Mouse (Mus musculus): ENCODE measurements around the gene Dclk1. TPM values are rescaled to one million over a fixed set of nuclear protein-coding genes. Genes with fewer than 3 reads are reported as not detected.

The Dclk1 gene
- total RNA-seq, 2 experiments from 2014 or later = 871 to 963 TPM

DNA sequence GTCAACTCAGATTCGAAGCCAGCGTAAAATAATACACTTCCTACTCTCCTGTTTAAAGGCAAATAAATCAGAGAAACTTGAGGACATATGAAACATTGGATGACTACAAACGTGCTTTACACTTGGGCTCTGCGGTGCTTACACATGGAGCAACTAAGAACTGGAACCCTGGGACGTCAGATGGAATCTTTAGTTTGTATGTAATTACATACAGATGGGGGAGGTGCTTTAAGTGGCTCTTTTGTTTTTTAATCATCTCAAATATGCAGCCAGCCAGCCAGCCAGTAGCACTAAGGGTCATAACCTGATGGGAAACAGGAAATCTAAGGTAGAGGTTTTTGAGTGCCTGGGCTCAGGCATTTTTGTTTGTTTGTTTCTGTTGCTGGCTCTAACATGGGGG is 295.6 kb downstream of the Dclk1 start:
- Histone ChIP-seq H3K27ac (no peak overlapping the region), H3K4me3 (no peak overlapping the region)
- intact Hi-C loops (cut with DNase I) = no loop called here
- DNase-seq (ENCODE audit: extremely low spot score in 1 of 2, low spot score in 2 of 2) = no peak
- TF ChIP-seq CTCF (IDR thresholded peaks at IDR 0.05) = no peak

DNA sequence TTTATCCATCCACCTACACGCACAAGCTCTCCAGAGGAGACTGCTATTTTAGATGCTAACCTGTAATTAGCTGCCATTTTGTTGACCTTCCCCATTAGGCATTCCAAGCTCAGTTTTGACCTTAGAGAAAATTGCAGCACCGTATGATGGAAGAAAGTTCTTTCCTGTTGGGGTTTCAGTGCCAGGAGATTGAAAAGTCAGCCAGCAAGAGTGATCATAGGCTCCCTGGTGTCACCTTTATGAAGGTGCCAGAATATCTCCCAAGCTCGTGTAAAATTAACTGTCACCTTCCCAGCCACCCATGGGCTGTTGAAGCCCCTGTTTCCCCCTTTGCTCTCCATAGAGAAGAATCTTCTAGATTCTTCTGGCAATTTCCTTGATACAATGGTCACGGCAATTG is 297.2 kb downstream of the Dclk1 start:
- DNase-seq (ENCODE audit: extremely low spot score in 1 of 2, low spot score in 2 of 2) = no peak
- H3K27ac ChIP-seq = no peak overlapping the region; the same call in 1 of the 2 replicates
- TF ChIP-seq CTCF (IDR thresholded peaks at IDR 0.05) = no peak
- intact Hi-C loops (cut with DNase I) = no loop called here
- H3K4me3 ChIP-seq = no peak overlapping the region

DNA sequence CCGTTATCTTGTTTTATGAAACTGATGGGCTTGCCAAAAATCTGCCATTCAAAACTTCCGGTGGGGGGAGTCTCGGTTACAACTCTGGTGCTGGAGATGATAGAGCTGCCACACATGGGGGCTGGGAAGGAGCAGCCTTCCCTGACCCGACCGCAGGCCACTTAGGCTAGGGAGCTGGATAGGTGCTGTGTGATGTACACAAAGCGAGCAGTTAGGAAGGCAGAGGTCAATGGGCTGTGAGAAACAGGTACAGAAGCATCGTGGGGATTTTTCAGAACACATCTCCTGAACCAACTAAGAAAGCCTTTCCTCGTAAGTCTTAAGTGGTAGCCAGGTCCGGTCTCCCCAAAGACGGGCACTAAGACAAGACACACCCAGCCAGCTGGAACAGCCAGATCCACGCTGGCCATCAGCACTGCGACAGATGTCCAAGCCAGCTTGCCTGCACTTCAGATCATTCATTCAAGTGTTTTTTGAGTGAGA is 297.7 kb downstream of the Dclk1 start:
- peak overlapping the region; percentile 16; the same call in 1 of the 2 replicates for H3K27ac ChIP-seq
- intact Hi-C loops (cut with DNase I) = loop anchor here (10.0 kb wide), 1 partner anchor 1665 kb away; no protein-coding TSS in a partner anchor
- no peak for DNase-seq (ENCODE audit: extremely low spot score in 1 of 2, low spot score in 2 of 2)
- no peak for TF ChIP-seq CTCF (IDR thresholded peaks at IDR 0.05)
- H3K4me3 ChIP-seq = no peak overlapping the region

DNA sequence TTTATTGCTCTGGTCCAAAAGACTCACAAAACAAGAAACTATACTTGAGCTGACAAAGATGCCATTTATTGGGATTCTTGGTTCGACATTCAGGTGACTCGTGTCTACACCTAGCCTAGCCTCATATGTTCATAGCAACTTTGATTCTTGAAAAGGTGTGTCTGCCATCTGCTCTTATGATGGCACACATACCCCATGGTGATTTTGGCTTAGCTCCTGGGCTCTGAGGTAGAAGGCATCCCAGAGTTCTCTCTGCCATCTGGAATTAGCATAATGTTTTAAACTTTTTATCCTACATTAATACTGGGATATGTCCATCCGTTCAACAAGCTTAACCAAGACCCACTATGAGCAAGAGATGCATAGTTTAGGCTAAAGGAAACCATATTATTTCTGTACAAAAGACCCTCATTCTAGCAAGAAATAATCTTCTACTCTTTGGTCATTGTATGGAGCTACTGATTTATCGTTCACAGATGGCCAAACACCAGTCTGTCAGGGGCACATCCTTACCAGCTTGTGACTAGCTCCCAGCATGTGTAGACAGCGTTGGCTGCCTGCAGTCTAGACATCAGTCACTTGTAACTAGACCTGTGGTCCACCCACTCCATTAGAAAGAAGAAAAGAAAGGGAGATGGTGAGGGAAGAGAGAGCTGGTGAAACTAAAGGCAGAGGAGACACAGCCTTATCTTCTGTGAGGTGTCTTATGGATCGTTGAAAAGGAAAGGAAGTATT is 298.4 kb downstream of the Dclk1 start:
- intact Hi-C loops (cut with DNase I) = loop anchor here (10.0 kb wide), 1 partner anchor 1664 kb away; no protein-coding TSS in a partner anchor
- Histone ChIP-seq H3K27ac (no peak overlapping the region), H3K4me3 (no peak overlapping the region)
- TF ChIP-seq CTCF (IDR thresholded peaks at IDR 0.05) = no peak
- no peak for DNase-seq (ENCODE audit: extremely low spot score in 1 of 2, low spot score in 2 of 2)

DNA sequence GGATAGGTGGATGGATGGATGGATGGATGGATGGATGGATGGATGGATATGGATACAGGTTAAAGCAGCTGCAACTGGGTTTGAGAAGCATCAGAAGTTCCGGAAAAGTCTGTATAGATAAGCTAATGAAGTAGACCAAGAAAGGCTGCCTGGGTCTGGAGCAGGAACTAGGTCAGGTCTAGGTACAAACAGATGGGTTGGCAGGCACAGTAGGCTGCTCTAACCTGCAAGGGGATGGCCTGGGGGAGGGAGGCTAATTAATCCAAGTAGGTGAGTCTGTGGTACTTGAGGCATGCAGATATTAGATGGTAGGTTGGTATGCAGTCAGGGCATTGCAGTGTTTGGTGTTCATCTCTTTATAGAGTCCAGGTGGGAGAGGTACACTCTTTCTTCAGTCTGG is 299.6 kb downstream of the Dclk1 start:
- intact Hi-C loops (cut with DNase I) = loop anchor here (2.0 to 10.0 kb wide), 2 partner anchors 29 to 1663 kb away; no protein-coding TSS in a partner anchor
- no peak for TF ChIP-seq CTCF (IDR thresholded peaks at IDR 0.05)
- Histone ChIP-seq H3K4me3 (no peak overlapping the region), H3K27ac (peak overlapping the region; percentile 85)
- no peak for DNase-seq (ENCODE audit: extremely low spot score in 1 of 2, low spot score in 2 of 2)

DNA sequence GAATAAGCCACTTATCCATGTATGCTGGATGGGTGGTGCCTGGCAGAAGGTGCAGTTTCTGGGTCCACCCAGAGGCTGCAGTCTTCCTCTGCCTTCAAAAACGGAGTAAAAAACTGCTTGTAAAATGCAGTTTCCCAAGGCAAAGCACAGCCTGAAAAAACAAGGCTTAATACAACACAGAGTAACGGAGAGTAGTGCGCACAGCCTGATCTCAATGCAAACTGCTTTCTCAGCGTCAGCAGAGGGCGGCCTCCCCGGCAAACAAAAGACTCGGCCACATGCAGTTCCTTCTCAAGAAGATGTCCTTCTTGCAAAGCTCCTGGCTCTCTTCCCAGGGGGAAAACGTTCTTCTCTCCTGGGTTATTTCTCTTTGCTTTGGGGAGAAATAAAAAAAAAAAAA is 300.1 kb downstream of the Dclk1 start:
- H3K27ac ChIP-seq = peak overlapping the region; percentile 85
- intact Hi-C loops (cut with DNase I) = loop anchor here (2.0 to 10.0 kb wide), 2 partner anchors 28 to 1662 kb away; no protein-coding TSS in a partner anchor
- peak; percentile 61 to 70 for DNase-seq (ENCODE audit: extremely low spot score in 1 of 2, low spot score in 2 of 2)
- TF ChIP-seq CTCF (IDR thresholded peaks at IDR 0.05) = peak; percentile 50
- H3K4me3 ChIP-seq = peak overlapping the region; percentile 36

DNA sequence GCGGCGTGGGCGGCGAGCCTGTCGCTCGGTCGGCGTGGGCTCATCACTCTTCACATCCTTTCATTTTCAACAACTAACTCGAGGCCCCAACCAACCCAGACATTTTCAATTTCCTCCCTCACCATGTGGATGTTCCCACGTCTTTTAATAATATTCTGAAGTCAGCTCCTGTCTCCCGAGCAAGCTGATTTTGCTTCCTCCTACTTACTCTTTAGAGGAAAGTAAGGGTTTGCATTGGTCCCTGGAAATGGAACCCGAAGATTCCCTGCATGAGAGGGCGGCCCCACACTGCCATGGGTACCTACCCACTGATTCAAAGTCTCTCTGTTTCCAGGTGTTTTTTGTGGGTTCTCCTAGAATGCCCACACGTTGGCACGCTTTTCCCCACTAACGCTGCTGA is 300.8 kb downstream of the Dclk1 start:
- peak overlapping the region; percentile 36 for H3K4me3 ChIP-seq

DNA sequence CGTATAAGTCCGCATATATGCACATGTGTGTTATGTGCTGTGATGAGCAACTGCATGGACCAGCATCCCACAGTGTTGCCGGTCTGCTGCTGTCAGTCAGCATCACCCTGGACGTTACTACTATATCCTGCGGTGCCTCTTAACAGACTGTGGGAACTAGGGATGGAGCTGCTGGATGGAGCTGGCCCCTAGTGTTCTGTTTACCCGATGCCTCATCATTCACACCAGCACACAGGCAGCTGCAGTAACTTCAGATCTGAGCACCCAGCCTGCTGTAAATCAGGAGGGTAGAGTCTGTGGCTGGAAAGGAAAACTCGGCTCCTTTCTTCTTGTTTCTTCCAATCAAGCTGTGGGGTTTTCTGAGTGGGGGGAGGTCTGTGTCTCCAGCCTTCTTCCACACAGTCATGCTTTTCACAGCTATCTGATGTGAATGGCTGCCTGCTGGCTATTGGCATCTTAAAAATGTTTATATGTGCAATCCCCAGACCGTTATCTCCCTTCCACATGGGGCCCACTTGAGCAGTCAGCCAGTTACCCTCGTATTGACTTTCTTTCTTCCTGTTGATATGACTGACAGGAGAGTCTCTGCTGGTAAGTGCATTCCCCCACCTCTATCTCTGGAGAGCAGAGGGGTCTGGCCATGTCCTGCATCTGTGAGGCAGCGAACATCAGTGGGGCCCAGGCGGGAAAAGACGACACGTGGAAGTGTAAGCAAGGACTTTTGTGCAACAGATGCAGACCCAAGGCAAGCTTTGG is 301.9 kb downstream of the Dclk1 start:
- intact Hi-C loops (cut with DNase I) = loop anchor here (2.0 to 10.0 kb wide), 2 partner anchors 27 to 1661 kb away; no protein-coding TSS in a partner anchor

More for the DNA sequence above, 300.8 kb downstream of the Dclk1 start:
- H3K27ac ChIP-seq = peak overlapping the region; percentile 85
- intact Hi-C loops (cut with DNase I) = loop anchor here (2.0 to 10.0 kb wide), 2 partner anchors 28 to 1662 kb away; no protein-coding TSS in a partner anchor
- no peak for TF ChIP-seq CTCF (IDR thresholded peaks at IDR 0.05)
- peak; percentile 52 to 67 for DNase-seq (ENCODE audit: extremely low spot score in 1 of 2, low spot score in 2 of 2)

DNA sequence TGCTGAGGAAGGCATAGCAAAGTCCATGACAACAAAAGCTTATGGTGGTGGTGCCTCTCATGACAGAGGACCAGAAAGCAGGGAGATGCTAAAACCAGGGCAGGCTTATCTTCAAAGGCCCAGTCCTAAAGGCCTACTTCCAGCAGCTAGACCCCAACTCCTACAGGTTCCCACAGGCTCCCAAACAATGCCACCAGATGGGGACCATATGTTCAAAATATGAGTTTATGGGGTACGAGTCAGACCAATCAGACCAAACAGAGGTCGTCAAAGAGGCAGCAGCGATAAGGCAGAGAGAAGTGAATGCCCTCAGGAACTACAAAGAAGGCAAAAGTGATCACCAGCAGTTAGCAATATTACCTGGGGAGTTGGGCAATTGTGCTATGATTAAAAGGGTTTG is 303.1 kb downstream of the Dclk1 start:
- intact Hi-C loops (cut with DNase I) = loop anchor here (10.0 kb wide), 1 partner anchor 1660 kb away; no protein-coding TSS in a partner anchor
- DNase-seq (ENCODE audit: extremely low spot score in 1 of 2, low spot score in 2 of 2) = no peak
- Histone ChIP-seq H3K4me3 (no peak overlapping the region), H3K27ac (no peak overlapping the region)
- TF ChIP-seq CTCF (IDR thresholded peaks at IDR 0.05) = no peak

More for the DNA sequence above, 301.9 kb downstream of the Dclk1 start:
- no peak for DNase-seq (ENCODE audit: extremely low spot score in 1 of 2, low spot score in 2 of 2)
- no peak for TF ChIP-seq CTCF (IDR thresholded peaks at IDR 0.05)
- peak overlapping the region; percentile 85; the same call in 1 of the 2 replicates for H3K27ac ChIP-seq
- no peak overlapping the region for H3K4me3 ChIP-seq

DNA sequence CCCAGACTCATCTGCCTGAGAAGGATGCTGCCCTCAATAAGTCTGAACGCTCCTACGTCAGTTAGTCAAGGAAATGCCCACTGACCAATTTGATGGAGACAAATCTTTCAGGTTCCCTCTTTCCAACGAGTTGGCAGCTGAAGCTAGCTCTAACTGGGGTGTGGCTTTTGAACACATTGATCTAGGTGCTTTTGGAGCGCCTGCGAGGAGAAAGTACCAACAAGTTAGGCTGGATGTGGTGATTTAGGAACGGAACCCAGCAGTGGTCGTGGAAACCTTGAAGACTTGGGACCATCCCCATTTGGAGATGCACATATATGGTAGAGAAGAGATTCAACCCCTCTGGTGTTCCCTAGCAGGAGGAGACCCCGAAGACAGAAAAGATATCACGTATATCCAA is 303.8 kb downstream of the Dclk1 start:
- TF ChIP-seq CTCF (IDR thresholded peaks at IDR 0.05) = no peak
- Histone ChIP-seq H3K4me3 (no peak overlapping the region), H3K27ac (no peak overlapping the region)
- no peak for DNase-seq (ENCODE audit: extremely low spot score in 1 of 2, low spot score in 2 of 2)
- intact Hi-C loops (cut with DNase I) = loop anchor here (10.0 kb wide), 1 partner anchor 1659 kb away; no protein-coding TSS in a partner anchor

DNA sequence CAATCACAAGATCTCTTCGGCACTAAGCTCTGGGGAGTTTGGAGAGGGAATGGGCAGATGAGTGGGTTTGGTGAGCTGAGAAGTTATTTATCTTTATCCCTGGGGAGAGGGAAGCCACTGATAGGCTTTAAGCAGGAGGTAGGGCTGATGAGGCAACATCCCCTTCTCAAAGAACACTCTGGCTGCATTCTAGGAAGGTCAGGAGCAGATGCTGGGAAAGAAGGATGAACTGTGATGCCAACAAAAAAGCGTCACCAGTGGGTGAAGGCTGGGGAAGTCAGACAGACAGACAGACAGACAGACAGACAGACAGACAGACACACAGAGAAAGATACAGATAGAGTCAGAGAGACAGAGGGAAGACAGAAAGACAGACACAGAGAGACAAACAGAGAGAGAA is 304.9 kb downstream of the Dclk1 start:
- Histone ChIP-seq H3K27ac (no peak overlapping the region), H3K4me3 (no peak overlapping the region)
- intact Hi-C loops (cut with DNase I) = loop anchor here (10.0 kb wide), 1 partner anchor 1658 kb away; no protein-coding TSS in a partner anchor
- no peak for TF ChIP-seq CTCF (IDR thresholded peaks at IDR 0.05)
- DNase-seq (ENCODE audit: extremely low spot score in 1 of 2, low spot score in 2 of 2) = no peak
